Mouse (Mus musculus) stomach, embryonic 16.5 days (tissue): ENCODE data around the gene Tmem179b. TPM values are rescaled to one million over a fixed set of nuclear protein-coding genes. Genes with fewer than 3 reads are reported as not detected.

ENCODE experiments used
- ATAC-seq: fragments of 200-750 bp; cut with Nextera tagmentation; 2 replicates; pipeline ENCODE4 v1.8.0; 2017; ENCODE audit warnings: moderate number of reproducible peaks, moderate TSS enrichment; ENCODE audit not compliant: insufficient read depth, low FRiP score
- H3K27ac ChIP-seq: fragments of 300-500 bp; sonication (generic); 2 replicates; pipeline ENCODE4 v1.5.1; 2014; ENCODE audit warnings: low read length
- H3K27me3 ChIP-seq: fragments of 300-500 bp; sonication (generic); 2 replicates; pipeline ENCODE4 v1.6.1; 2014; ENCODE audit warnings: low read length, control low read depth, mixed read lengths; ENCODE audit not compliant: control insufficient read depth, insufficient read depth
- H3K36me3 ChIP-seq: fragments of 300-500 bp; sonication (generic); 2 replicates; pipeline ENCODE4 v1.6.1; 2014; ENCODE audit warnings: low read length; ENCODE audit not compliant: control insufficient read depth, insufficient read depth
- H3K4me1 ChIP-seq: fragments of 300-500 bp; sonication (generic); 2 replicates; pipeline ENCODE4 v1.6.1; 2014; ENCODE audit warnings: low read length, control low read depth, mixed read lengths; ENCODE audit not compliant: control insufficient read depth, insufficient read depth
- H3K4me2 ChIP-seq: fragments of 300-500 bp; sonication (generic); 2 replicates; pipeline ENCODE4 v1.6.1; 2014; ENCODE audit warnings: low read depth, low read length, mixed read lengths
- H3K4me3 ChIP-seq: fragments of 300-500 bp; sonication (generic); replicated peaks from 2 replicates; pipeline ENCODE4 v1.5.1; 2014; ENCODE audit warnings: mild to moderate bottlenecking, low read length
- H3K9ac ChIP-seq: fragments of 300-500 bp; sonication (generic); 2 replicates; pipeline ENCODE4 v1.6.1; 2014; ENCODE audit warnings: low read length
- H3K9me3 ChIP-seq: fragments of 300-500 bp; sonication (generic); replicated peaks from 2 replicates; pipeline ENCODE4 v1.6.1; 2016; ENCODE audit warnings: low read length, control low read depth; ENCODE audit not compliant: control insufficient read depth
- WGBS: fragments of 180-500 bp; shearing (Covaris S2); extraction: QIAGEN DNeasy Blood & Tissue Kit; methylation state at CpG from one replicate; pipeline ENCODE4 v1.1.7; 2014; 5-methylcytosine and 5-hydroxymethylcytosine counted together
- microRNA-seq: library from miRNA; unstranded; fragments of <30 nt; microRNA quantifications from one replicate; pipeline ENCODE4, GENCODE M21; 2016
- polyA plus RNA-seq: library from polyadenylated mRNA; unstranded; fragments of >200 nt; fragmentation: Nextera tagmentation; extraction: Ambion mirVana; gene quantifications from 2 replicates; pipeline ENCODE4 v1.2.1, GENCODE M21; 2015

The Tmem179b gene
- polyA plus RNA-seq, 1 experiment from 2014 or later: 88.9 TPM

DNA sequence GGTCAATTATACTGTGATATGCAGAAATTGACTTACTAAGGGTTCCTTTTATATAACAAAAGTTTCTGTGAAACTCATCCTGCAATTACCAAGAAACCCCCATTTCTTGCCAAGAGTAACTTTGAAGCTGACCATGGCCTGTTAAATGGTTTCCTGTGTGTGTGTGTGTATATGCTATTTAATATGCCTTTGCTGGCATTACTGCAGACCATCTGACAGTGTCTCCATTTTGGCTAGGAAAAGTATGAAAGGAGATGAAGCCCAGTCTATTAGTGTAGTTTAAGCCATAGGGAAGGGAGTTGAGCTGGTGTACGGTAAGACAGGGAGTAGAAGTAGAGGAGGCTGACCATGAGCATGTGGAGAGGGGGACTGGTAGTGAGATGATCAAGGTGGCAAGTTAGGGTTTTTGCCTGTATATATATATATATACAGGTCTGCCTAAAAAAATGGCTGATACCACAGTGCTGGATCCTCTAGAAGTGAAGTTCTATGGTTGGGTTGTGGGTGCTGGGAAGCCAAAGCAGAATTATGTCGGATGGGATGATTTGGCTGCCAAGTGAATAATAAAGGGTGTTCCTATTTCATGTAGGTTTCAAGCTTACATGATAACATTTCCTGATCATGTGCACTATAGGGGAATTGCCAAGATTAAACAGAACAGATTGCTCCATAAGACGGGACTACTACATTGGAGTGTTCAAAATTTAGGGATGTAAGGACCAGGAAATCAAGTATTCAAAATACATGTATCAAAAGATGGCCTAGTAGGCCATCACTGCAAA is 47.5 kb downstream of the Tmem179b start:
- peaks cover 18% of the 10 kb centered on the region for H3K4me1 ChIP-seq
- H3K27me3 ChIP-seq: no peaks in the 10 kb centered on the region
- no peaks in the 10 kb centered on the region for H3K9me3 ChIP-seq
- peak overlapping the region; percentile 16; the same call in 1 of the 2 replicates for H3K27ac ChIP-seq
- 0 out of 2 replicates have a peak overlapping the region, but pooled peaks have one; percentile 85 for H3K4me2 ChIP-seq
- H3K9ac ChIP-seq: no peak overlapping the region
- ATAC-seq: no peak
- WGBS: 31% methylated on average over 3 of the region's 3 CpGs
- peaks cover 26% of the 10 kb centered on the region for H3K36me3 ChIP-seq
- H3K4me3 ChIP-seq: no peak overlapping the region

DNA sequence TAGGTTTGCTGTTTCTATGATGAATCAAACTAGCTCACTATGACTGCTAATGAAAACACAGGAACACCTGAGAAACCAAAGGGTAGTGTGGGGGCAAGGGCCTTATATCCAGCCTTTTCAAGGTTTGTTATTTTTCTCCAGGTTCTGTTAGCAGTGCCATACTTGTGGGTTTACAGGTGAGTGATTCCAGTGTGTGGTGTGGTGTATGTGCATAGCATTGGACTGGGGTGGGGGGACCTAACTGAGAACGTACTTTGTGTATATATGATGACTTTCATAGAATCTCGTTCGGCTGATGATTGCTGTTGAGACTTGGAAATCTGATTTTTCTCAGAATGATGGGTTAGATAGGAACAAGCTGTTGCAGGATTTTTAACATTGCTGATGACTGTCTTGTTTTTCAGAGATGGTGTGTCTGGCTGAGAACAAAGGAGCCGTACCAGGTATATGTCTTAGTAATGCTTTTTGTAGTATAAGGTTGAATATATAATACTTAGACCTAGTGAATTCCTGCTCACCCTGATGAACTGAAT is 49.1 kb downstream of the Tmem179b start:
- WGBS: 32% methylated on average over 4 of the region's 4 CpGs
- ATAC-seq: no peak
- Histone ChIP-seq H3K4me2 (peak overlapping the region; percentile 85), H3K9me3 (no peaks in the 10 kb centered on the region), H3K27ac (peak overlapping the region; percentile 95), H3K36me3 (peaks cover 26% of the 10 kb centered on the region), H3K4me1 (peaks cover 23% of the 10 kb centered on the region), H3K9ac (peak overlapping the region; percentile 97), H3K27me3 (no peaks in the 10 kb centered on the region), H3K4me3 (peak overlapping the region; percentile 97)

DNA sequence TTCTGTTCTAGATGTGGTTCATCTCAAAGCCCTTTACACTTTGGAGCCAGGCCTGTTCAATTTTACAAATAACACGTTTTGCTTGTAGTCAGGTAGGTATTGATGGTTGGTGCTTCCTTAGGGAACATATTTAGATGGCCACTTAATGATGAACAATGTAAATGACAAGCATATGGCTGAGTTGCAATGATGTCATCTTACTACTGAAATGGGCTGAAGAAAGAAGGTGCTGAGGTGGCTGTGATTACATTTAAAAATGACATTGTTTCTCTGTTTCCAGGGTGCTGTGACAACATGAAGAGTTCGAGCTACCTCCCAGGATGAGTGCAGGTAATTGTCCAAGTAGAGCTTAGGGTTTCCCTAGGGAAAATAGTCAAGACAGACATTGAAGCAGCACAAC is 49.9 kb downstream of the Tmem179b start:
- Histone ChIP-seq H3K9me3 (no peaks in the 10 kb centered on the region), H3K27me3 (no peaks in the 10 kb centered on the region), H3K4me1 (peaks cover 23% of the 10 kb centered on the region), H3K9ac (peak overlapping the region; percentile 97), H3K4me3 (peak overlapping the region; percentile 97), H3K4me2 (peak overlapping the region; percentile 85), H3K36me3 (peaks cover 26% of the 10 kb centered on the region), H3K27ac (peak overlapping the region; percentile 95)
- ATAC-seq: no peak
- 3% methylated on average over 2 of the region's 2 CpGs for WGBS

DNA sequence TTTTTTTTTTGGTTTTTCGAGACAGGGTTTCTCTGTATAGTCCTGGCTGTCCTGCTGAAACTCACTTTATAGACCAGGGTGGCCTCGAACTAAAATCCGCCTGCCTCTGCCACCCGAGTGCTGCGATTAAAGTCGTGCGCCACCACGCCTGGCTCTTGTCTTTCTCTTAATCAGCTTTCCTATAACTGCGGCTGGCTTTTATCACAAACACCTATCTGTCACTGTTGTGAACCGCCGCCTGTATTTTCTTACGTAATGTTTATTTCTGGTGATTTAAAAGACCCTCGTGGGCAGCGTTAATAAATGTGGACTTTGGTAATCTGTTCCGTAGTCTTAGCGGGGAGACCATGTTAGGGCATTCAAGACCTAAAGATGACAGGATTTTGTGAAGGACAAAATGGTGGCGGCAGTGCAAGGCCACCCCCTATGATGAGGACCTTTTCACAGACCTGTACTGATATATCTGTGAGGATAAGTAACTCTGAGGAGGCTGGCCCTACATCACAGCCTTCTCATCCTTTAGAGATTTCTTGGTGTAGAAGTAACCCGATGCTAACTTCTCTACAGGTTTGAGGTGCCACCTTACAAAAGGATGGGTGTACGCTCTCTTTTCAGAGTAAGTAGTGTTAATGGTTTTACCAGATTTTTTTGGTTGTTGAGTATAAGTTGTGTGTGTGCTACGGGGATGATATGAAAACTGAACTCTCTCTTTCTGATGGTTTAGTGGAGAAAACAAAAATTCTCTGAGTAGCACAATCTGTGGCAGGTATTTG is 50.5 kb downstream of the Tmem179b start:
- peaks cover 23% of the 10 kb centered on the region for H3K4me1 ChIP-seq
- H3K4me3 ChIP-seq: peak overlapping the region; percentile 97
- ATAC-seq: no peak
- peaks cover 26% of the 10 kb centered on the region for H3K36me3 ChIP-seq
- no peaks in the 10 kb centered on the region for H3K27me3 ChIP-seq
- H3K4me2 ChIP-seq: peak overlapping the region; percentile 85
- H3K9me3 ChIP-seq: no peaks in the 10 kb centered on the region
- H3K9ac ChIP-seq: peak overlapping the region; percentile 97
- peak overlapping the region; percentile 95 for H3K27ac ChIP-seq
- under 1% methylated on average over 20 of the region's 20 CpGs for WGBS

DNA sequence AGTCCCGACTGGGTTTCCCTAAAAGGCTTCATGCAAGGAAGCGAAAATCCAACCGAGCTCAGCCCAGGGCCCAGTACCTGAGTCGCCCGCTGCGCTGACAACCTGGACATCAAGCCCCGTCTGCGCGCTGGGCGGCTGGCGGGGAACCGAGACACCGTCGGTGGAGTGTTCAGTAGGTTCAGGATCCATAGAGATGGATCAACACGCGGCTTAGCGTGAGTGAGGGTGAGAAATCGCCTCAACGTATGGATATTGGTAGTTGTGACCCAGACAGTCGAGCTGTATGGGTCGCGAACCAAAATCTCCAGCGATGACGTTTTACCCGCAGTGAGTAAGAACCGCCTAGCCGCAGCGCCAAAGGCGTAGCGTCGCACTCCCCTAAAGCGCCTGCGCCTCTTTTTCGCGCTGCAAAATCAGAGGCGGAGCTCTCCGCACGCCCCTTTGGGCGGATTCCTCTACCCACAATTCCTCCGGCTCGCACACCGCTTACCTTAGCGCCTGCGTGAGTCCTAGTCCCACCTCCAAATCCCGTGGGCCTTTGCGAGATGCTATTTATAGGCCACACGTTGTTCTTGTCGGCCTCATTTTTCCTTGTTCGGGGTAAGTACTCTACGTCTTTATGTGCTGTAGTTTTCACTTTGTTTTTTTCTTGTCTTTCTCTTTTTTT is 51.2 kb downstream of the Tmem179b start, which contains the start of gene Slc3a2:
Gene Slc3a2, minus strand, starts transcription at position 463 of the 667 bp plus-strand sequence.
- peak; percentile 97 for ATAC-seq
- H3K4me1 ChIP-seq: peaks cover 23% of the 10 kb centered on the region
- peak within 1 kb of the TSS; percentile 97 for H3K4me3 ChIP-seq
- no peaks in the 10 kb centered on the region for H3K27me3 ChIP-seq
- peak within 1 kb of the TSS; percentile 97 for H3K9ac ChIP-seq
- H3K36me3 ChIP-seq: peaks cover 26% of the 10 kb centered on the region
- H3K9me3 ChIP-seq: no peaks in the 10 kb centered on the region
- peak within 1 kb of the TSS; percentile 100 for H3K27ac ChIP-seq
- peak within 1 kb of the TSS; percentile 85 for H3K4me2 ChIP-seq
- under 1% methylated on average over 50 of the region's 50 CpGs for WGBS

DNA sequence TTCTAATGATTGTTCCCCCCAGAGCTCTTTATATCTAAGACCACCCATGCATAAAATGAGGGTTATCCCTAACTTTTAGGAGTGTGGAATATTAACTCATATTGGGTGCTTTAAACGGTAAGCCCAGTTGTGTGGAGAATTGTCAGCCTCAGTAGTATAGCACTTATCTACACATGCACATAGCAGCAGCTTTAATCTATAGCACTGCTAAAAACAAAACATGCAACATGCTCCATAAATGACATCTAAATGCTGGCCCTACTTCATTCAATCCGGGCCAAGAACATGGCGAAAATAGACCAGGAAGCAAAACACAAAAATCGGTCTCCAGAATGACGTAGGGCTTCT is 51.7 kb downstream of the Tmem179b start:
- WGBS: 2% methylated on average over 5 of the region's 5 CpGs
- peak overlapping the region; percentile 97 for H3K4me3 ChIP-seq
- ATAC-seq: no peak
- H3K4me1 ChIP-seq: peaks cover 23% of the 10 kb centered on the region
- H3K4me2 ChIP-seq: peak overlapping the region; percentile 83
- peak overlapping the region; percentile 100 for H3K27ac ChIP-seq
- peak overlapping the region; percentile 97 for H3K9ac ChIP-seq
- no peaks in the 10 kb centered on the region for H3K9me3 ChIP-seq
- no peaks in the 10 kb centered on the region for H3K27me3 ChIP-seq
- H3K36me3 ChIP-seq: peaks cover 26% of the 10 kb centered on the region

Small RNAs within 50 kb of the gene (microRNA-seq; reads per million reads assigned to microRNA genes)
- gene Mir6992: not detected

Other genes with a start within 250 kb of the Tmem179b start
- 0.09 and 0.17 TPM in 2 replicates for gene Slc22a8, start 183.2 kb downstream of the Tmem179b start, polyA plus RNA-seq
- 0.05 TPM in 1 of 2 replicates, not detected in the other for gene Slc22a6, start 156.4 kb downstream of the Tmem179b start, polyA plus RNA-seq
- 1.3 and 1.9 TPM in 2 replicates for gene Chrm1, start 110.7 kb downstream of the Tmem179b start, polyA plus RNA-seq
- gene Slc3a2, start 51.1 kb downstream of the Tmem179b start, polyA plus RNA-seq: 111 and 116 TPM in 2 replicates
- 83.0 and 83.5 TPM in 2 replicates for gene Wdr74, start 38.6 kb downstream of the Tmem179b start, polyA plus RNA-seq
- gene 1700092M07Rik, start 33.7 kb downstream of the Tmem179b start, polyA plus RNA-seq: 1.1 and 2.1 TPM in 2 replicates
- 146 and 148 TPM in 2 replicates for gene Stx5a, start 33.1 kb downstream of the Tmem179b start, polyA plus RNA-seq
- gene Nxf1, start 17.4 kb downstream of the Tmem179b start, polyA plus RNA-seq: 150 and 165 TPM in 2 replicates
- gene Tmem223, start 3.5 kb downstream of the Tmem179b start, polyA plus RNA-seq: 137 and 143 TPM in 2 replicates
- 17.1 and 19.8 TPM in 2 replicates for gene Taf6l, start 11.9 kb upstream of the Tmem179b start, polyA plus RNA-seq
- gene Polr2g, start 24.1 kb upstream of the Tmem179b start, polyA plus RNA-seq: 122 and 129 TPM in 2 replicates
- gene Zbtb3, start 28.1 kb upstream of the Tmem179b start, polyA plus RNA-seq: 4.4 and 4.5 TPM in 2 replicates
- gene Ttc9c, start 44.9 kb upstream of the Tmem179b start, polyA plus RNA-seq: 45.3 and 46.3 TPM in 2 replicates
- gene Hnrnpul2, start 45.5 kb upstream of the Tmem179b start, polyA plus RNA-seq: 4.5 and 4.7 TPM in 2 replicates
- not detected in 2 replicates for gene AC129217.1, start 55.3 kb upstream of the Tmem179b start, polyA plus RNA-seq
- 54.1 and 63.3 TPM in 2 replicates for gene Bscl2, start 63.0 kb upstream of the Tmem179b start, polyA plus RNA-seq
- gene Gng3, start 64.7 kb upstream of the Tmem179b start, polyA plus RNA-seq: 10.4 and 10.7 TPM in 2 replicates
- 2.0 and 2.8 TPM in 2 replicates for gene Lrrn4cl, start 76.3 kb upstream of the Tmem179b start, polyA plus RNA-seq
- 170 and 175 TPM in 2 replicates for gene Ubxn1, start 97.0 kb upstream of the Tmem179b start, polyA plus RNA-seq
- 59.9 and 66.2 TPM in 2 replicates for gene Uqcc3, start 106.5 kb upstream of the Tmem179b start, polyA plus RNA-seq
- gene Lbhd1, start 109.3 kb upstream of the Tmem179b start, polyA plus RNA-seq: 50.2 and 77.0 TPM in 2 replicates
- gene Gm49403, start 109.5 kb upstream of the Tmem179b start, polyA plus RNA-seq: not detected in 2 replicates
- gene 1810009A15Rik, start 114.4 kb upstream of the Tmem179b start, polyA plus RNA-seq: 74.3 and 75.6 TPM in 2 replicates
- gene Gm49416, start 114.5 kb upstream of the Tmem179b start, polyA plus RNA-seq: 0.18 TPM in 1 of 2 replicates, not detected in the other
- gene Ints5, start 118.5 kb upstream of the Tmem179b start, polyA plus RNA-seq: 35.4 and 39.7 TPM in 2 replicates
- gene Ganab, start 123.6 kb upstream of the Tmem179b start, polyA plus RNA-seq: 105 and 108 TPM in 2 replicates
- 37.2 and 39.0 TPM in 2 replicates for gene B3gat3, start 145.9 kb upstream of the Tmem179b start, polyA plus RNA-seq
- 2.8 and 3.1 TPM in 2 replicates for gene Rom1, start 154.9 kb upstream of the Tmem179b start, polyA plus RNA-seq
- 28.5 and 30.5 TPM in 2 replicates for gene Eml3, start 155.1 kb upstream of the Tmem179b start, polyA plus RNA-seq
- 142 and 149 TPM in 2 replicates for gene Mta2, start 167.4 kb upstream of the Tmem179b start, polyA plus RNA-seq
- 30.0 and 34.9 TPM in 2 replicates for gene Tut1, start 179.4 kb upstream of the Tmem179b start, polyA plus RNA-seq
- gene Eef1g, start 192.6 kb upstream of the Tmem179b start, polyA plus RNA-seq: 401 and 441 TPM in 2 replicates
- 46.4 and 48.3 TPM in 2 replicates for gene Ahnak, start 214.8 kb upstream of the Tmem179b start, polyA plus RNA-seq